Mouse (Mus musculus): ENCODE measurements at regions not wholly inside any gene's neighbourhood (a gene's known extent, or its start where the extent isn't known, plus 50 kb on each side); places are given as distances from the start of the nearest gene placed in this dataset.
"Not testable (repeated sequence)": the region's sequence is repeated elsewhere in the genome, so short reads cannot be mapped to it uniquely, and the experiment has no call there.

DNA sequence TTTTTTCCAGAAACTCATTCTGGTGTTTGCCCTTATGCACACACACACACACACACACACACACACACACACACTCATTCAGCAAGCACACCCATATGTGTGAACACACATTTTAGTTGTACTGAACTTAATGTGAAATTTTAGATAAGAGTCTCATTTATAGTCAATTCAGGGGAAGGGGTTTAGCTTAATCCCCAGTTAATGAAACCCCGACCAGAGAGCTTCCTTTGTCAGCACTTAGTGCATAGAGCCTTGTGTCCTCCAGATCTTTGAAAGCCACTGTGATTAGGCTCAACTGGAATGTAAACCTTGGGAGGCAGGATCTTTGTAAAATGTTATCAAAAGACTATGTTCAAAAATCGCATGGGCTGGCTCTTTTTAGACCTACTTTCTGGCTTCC, 53.4 kb downstream of the Rps12 start:
- DNase-seq: no peak

- DNase-seq: not testable (repeated sequence)
Observed at GRCm38 (mm10) chr10:23725960-23726714, 60.9 kb downstream of the Rps12 start.

DNA sequence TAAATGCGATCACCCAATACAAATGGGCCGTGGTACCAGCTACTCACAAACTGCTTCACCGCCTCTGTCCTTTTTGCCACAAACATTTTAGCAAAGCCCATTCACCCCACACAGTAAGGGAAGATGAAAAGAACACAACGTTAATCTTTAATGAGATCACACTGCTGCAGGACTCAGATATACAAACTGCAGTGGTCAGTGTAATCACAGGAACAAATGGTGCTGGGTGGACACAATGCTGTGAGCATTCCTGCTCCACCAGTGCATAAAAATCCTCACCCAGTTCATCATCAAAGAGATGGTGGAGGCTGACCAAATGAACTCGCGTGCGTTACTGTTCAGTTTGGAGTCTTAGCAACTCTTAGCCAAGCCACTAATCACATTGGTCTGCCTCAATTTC, 69.0 kb downstream of the Rps12 start:
- DNase-seq: no peak

DNA sequence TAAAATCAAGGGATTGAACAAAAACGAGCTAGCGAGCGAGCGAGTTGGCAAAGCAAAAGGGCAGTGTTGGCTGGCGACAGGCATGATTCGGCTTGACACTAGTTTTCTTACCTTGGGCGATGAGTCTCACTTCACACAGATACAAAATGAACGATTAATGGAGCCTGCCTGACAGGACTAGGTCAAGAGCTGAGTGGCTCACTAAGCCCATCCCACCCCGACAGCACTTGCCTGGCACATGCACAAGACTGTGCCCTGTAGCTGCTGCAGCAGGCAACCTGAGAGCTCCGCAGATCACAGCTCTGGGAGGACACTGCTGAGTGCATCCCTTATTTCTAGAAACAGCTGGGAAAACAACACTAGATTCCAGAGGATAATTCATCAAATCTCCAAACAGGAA, 71.6 kb downstream of the Rps12 start:
- DNase-seq: no peak

DNA sequence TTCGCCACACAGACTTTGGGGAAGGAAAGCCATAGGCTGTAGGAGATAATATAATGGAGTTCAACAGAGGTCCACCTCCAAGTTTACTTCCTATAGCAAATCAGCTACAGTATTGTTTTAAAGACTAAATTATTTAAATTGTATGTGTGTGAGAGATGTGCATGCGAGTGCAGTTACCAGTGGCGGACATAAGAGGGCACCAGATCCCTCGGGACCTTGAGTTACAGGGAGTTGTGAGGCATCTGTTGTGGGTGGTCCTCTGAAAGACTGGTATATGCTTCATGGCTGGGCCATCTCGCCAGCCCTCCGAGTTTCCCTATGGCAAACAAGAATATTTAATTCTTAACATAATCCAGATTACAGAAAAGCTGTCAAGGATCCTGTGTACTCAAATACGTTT, 72.0 kb downstream of the Rps12 start:
- DNase-seq: no peak

DNA sequence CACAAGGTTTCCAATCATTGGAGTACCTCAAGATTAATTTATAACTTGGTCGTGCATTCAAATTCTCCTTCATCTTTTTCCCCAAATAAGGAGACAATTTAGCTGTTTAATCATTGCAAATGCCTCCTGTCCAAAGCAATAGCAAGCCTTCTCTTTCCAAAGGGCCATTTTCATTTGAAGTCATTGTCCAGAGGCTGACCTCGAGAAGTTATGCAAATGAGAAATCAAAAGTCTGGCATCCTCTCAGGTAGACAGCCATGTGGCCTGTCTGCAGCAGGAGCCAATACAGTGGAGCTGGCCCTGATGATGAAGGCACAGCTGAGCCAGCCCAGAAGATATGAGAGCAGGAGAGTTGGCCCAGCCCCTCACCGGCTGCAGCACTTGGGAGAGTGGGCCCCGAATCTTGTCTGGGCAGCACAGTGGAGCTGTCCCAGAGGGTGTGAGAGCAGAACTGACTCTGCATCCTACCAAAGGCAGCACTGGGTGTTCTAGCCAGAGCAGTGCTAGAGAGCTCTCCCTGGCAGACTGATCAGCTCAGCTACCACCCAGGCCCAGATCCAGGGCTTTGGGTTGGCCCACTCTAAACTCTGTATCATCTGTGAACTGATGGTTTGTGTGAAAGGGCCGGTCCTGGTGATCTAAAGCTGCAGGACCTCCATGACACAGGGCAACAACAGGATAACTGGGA, 74.2 kb downstream of the Rps12 start:
- no peak for DNase-seq

DNA sequence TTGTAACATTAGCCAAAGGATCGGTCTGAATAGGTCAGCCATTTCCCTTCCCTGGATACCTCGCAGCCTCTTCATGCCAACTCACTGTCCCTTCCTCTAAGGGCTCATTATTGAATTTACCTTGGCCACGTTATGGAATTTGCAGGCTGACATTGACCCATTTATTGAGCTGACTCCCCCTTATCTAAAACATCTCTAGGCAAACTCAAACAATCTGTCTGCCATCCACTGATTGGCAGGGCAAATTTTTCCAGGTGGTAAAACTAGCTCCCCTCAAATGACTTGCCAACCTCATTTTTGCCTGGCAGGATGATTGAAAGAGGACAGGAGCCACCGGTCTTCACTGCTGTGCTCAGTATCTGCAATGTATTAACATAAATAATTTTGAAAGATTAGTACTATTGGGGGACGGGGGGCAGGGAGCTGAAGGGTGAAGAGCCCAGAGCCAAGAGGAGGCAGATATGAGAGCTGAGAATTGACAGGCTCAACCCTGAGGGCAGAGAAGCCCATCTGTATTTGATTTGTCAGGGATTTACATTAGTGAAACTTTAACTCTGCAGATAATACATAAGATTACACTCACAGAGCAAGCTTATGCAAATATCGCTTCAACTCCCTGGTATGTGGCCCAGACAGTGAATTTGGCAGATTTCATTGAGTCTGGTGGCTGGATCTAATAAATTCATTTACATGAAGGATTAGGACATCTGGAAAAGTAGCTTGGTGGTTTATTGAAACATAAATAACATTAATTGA, 75.5 kb downstream of the Rps12 start:
- peak; percentile 58 for DNase-seq

GRCm38 (mm10) chr10:23710999-23711398, 76.1 kb downstream of the Rps12 start:
- DNase-seq: peak; percentile 41

DNA sequence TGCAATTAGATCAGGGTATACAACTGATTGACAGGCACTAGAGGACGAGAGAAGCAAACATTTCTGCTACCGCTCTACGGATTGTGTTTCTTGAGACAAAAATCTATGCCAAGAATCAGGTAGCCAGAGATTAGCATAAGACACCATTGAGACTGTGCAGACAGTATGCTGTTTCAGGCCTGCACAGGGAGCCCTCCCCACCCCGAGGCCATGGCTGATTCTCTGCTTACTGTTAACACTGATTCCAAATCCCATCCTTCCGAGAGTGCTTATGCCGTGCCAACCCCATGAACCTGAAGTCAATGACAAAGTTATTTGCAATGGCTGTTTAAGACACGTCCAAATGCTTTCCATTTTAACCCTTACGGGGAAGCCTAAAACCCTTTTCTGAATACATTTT, 78.8 kb downstream of the Rps12 start:
- DNase-seq: no peak

DNA sequence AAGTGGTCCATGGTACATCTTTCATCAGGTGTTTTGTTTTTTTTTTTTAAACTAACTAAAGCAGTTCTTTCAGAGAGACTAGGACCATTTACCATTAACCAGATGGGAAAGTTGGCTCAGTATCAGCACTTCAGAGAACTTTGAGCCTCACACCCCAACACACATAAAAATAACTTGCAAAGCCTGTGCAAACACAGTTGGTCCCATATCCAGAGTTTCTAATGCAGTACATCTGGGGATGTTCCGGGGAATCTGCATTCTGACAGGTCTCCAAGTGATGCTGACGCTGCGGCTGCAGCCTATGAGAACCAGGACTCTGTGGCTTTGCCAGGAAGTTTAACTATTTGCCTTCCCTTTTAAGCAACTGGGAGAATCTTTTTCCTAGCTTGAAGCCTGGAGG, 79.9 kb downstream of the Rps12 start:
- no peak for DNase-seq

GRCm38 (mm10) chr10:23704048-23704447, 83.0 kb downstream of the Rps12 start:
- DNase-seq: no peak

DNA sequence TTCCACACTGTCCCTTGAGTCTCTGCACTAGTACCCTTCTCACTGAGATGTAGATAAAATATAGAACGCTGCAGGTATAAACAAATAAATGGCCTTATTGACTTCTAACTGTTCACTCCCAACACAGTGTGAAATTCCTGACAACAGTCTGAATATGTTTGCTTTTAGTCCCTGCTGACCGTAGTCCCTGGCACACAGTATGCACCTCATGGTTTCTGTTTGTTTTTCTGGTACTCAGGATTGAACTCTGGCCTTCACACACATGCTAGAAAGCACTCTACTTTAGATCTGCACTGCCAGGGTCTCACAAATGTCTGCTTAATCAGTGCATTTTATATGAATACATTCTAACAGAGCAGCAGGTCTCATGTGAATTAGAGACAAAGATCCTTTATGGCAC, 95.8 kb downstream of the Rps12 start:
- DNase-seq: no peak

DNA sequence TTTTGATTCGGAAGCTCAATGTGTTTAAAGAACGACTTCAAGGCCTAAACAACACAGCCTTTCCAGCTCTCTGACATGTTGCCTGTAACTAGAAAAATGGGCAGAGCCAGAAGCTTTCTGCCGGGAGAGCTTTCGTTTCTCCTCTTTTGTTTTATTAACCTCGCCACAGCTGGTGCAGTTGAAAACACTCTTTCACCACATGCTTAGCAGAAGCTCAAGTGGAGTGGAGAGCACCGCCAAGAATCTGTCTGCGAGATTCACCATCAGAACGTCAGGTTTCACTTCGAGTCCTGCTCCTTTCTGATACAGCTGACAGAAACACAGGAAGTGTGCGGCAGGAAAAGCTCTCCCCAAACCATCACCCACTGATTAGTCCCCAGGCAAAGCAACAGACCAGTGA, 100.1 kb downstream of the Rps12 start:
- DNase-seq: no peak

GRCm38 (mm10) chr10:23683078-23683477, 104.0 kb downstream of the Rps12 start:
- no peak for DNase-seq

DNA sequence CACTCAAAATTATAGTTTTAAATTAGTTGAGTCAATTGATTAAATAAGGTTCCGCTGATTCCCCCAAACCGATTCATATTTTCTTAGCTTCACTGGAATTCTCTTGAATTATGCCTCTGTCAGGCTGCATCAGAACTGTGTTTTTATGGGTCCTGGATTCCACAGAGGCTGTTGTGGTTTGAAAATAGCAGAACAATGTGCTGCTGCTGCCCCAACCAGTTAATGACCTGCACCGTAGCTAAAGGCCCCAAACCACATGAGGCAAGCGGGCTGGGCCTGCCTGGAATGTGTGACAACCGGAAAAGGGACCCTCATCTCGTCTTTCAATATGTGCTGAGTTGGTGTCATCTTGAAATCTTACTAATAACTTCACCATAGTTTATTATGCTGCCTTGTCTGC, 111.2 kb downstream of the Rps12 start:
- peak; percentile 40 for DNase-seq

DNA sequence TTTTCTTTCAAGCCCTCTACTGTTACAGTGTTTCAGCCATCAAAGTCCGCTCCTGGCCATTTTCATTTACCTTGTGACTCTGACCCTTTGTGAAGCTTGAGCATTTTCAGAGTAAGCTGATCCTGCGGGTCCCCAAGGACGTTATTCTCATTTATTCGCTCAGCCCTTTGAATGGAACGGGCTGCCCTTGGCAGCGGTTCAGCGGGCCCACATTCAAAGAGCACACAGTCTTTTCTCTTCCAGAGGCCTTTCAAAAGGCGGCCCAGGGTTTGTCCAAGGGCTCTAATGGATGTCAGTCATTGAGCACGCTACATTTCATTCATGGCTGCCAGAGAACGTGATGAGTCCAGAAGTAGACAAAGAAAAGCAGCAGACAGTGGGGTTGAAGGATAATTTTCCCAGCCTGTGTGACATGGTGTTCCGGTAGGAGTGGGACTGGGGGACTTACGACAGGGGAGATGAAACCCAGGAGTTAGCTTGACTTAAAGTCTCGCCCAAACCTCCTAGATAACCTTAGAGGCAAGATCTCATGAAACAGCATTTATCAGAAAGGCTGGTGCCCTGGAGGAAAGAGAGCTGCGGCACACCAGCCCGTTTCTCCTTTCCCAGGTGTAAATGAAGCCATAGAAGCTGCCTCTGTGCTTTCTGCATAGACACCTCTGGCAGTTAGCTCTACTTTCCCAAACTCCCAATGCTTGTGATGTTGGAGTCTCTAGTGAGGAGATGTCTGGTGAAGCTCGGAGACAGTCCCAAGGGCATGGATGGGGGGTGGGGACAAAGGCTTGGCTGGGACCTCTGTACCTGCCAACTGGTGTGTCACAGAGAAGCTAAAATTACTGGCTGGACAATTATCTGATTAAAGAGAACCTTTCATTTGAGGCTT, 112.2 kb downstream of the Rps12 start:
- peak; percentile 83 for DNase-seq

DNA sequence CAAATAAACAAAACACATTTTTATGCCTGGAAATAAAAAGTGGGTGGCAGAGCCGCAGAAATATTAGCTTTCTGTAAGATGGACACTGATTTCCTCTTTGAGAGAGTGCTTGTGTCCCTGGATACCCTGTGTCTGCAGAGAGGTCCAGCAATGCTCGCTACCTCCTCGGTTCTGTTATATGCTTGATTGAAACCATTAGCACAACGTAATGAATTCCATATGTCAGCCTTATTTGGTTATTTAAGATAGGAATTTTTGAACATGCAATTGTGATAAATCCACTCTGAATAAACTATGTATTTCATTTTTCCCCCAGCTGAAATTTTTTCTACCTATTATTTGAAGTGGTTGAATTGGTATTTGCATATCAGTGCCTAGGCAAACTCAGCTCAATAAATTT, 114.8 kb downstream of the Rps12 start:
- DNase-seq: peak; percentile 51

GRCm38 (mm10) chr10:23671494-23671893, 115.6 kb downstream of the Rps12 start:
- DNase-seq: peak; percentile 54

DNA sequence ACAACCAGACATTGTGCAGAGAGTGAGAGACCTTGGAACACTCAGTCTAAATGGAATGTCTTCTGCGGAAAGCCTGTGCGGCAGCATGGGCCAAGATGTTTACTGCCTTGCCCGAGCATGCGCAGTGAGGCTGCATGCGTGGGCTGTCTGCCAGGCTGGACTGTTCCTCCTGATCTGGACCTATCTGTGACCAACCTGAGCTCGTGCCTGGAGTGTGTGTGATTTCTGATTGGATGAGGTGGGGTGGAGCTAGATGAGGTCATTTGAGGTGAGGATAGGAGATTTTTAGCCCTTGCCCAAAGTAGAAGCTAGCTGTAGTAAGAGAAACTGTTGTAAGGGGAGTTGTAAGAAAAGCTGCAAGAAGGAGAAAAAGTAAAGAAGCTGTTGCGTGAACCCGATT, 121.2 kb downstream of the Rps12 start:
- not testable (repeated sequence) for DNase-seq

GRCm38 (mm10) chr10:23626201-23626600, 160.9 kb downstream of the Rps12 start:
- DNase-seq: no peak

- no peak for DNase-seq
Observed at GRCm38 (mm10) chr10:23612030-23612429, 175.0 kb downstream of the Rps12 start.

GRCm38 (mm10) chr10:23611183-23611582, 175.9 kb downstream of the Rps12 start:
- peak; percentile 78 for DNase-seq

DNA sequence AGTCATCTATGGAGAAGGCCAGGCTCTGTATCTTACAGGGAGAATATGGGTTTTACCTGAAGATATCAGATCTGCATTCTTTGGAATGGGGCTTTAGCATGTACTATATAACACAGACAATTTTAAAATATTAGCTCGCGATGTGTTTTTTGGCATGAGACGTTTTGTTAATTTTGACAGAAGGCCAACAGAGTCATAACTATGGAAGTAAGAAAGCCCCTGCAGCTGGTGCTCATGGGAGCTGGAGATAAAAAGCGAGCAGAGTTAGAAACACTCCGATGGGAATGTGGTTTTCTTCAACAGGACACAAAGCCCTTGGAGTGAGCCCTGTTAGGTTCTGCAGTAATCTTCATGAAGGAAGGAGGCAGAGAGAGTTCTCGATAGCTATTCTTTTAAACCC, 176.6 kb downstream of the Rps12 start:
- DNase-seq: no peak

All from embryo, embryonic 11 days (tissue).